Mouse (Mus musculus): Measurements from ENCODE around the gene Cacfd1.

DNA sequence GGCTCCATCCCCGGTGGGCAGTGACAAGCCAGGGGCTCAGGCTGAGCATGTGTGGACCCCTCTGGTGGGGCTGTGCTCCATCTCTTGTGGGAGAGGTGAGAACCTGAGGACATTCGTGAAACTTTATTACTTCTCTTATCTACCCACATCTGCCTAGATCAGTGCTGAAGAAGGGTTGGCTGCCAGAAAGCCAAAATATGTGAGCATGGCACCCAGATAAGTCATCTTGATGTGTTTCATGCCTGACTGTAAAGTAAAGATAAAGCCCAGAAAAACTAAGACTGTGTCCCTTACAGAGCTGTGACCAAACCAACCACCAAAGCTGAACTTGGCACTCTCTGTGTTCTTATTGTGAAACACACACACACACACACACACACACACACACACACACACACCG lies 15.8 kb upstream of the Cacfd1 start:
- TF ChIP-seq CEBPB (IDR thresholded peaks at IDR 0.05; ENCODE audit: low read depth), result no peak
- no peak for TF ChIP-seq CTCF (IDR thresholded peaks at IDR 0.05; ENCODE audit: control insufficient read depth, insufficient read depth, insufficient read length)
- no peak for TF ChIP-seq MAX (IDR thresholded peaks at IDR 0.05)
- TF ChIP-seq USF1 (IDR thresholded peaks at IDR 0.05; ENCODE audit: low read depth), result no peak
- no peak for TF ChIP-seq FOSL1 (IDR thresholded peaks at IDR 0.05; ENCODE audit: insufficient read depth, low read length, poor library complexity, severe bottlenecking)
